Mouse (Mus musculus) heart, embryonic 12.5 days (tissue): ENCODE data around the gene Fkbp4. TPM values are rescaled to one million over a fixed set of nuclear protein-coding genes. Genes with fewer than 3 reads are reported as not detected.
A peak's percentile ranks its signal among the peaks of the same experiment; 100 is the strongest.

Experiments used
- ATAC-seq: fragments of 200-750 bp; cut with Nextera tagmentation; 2 replicates; pipeline ENCODE4 v1.8.0; 2017; ENCODE audit warnings: moderate TSS enrichment, moderate library complexity; ENCODE audit not compliant: insufficient number of reproducible peaks, low FRiP score
- H3K27ac ChIP-seq: fragments of 300-500 bp; sonication (generic); 2 replicates; pipeline ENCODE4 v1.5.1; 2016; ENCODE audit warnings: mild to moderate bottlenecking, moderate library complexity; ENCODE audit not compliant: poor library complexity, severe bottlenecking
- H3K27me3 ChIP-seq: fragments of 300-500 bp; sonication (generic); replicated peaks from 2 replicates; pipeline ENCODE4 v1.6.1; 2016; ENCODE audit warnings: mild to moderate bottlenecking, moderate library complexity
- H3K36me3 ChIP-seq: fragments of 300-500 bp; sonication (generic); 2 replicates; pipeline ENCODE4 v1.6.1; 2016; ENCODE audit warnings: mild to moderate bottlenecking, moderate library complexity
- H3K4me1 ChIP-seq: fragments of 300-500 bp; sonication (generic); replicated peaks from 2 replicates; pipeline ENCODE4 v1.6.1; 2016; ENCODE audit warnings: mild to moderate bottlenecking
- H3K4me2 ChIP-seq: fragments of 300-500 bp; sonication (generic); 2 replicates; pipeline ENCODE4 v1.6.1; 2016; ENCODE audit warnings: mild to moderate bottlenecking, moderate library complexity
- H3K4me3 ChIP-seq: fragments of 300-500 bp; sonication (generic); 2 replicates; pipeline ENCODE4 v1.5.1; 2016; ENCODE audit warnings: mild to moderate bottlenecking
- H3K9ac ChIP-seq: fragments of 300-500 bp; sonication (generic); 2 replicates; pipeline ENCODE4 v1.6.1; 2016; ENCODE audit warnings: mild to moderate bottlenecking, moderate library complexity
- H3K9me3 ChIP-seq: fragments of 300-500 bp; sonication (generic); replicated peaks from 2 replicates; pipeline ENCODE4 v1.6.1; 2016; ENCODE audit warnings: mild to moderate bottlenecking, moderate library complexity
- WGBS: fragments of 180-500 bp; shearing (Covaris S2); methylation state at CpG from one replicate; pipeline ENCODE4 v1.1.7; 2016; 5-methylcytosine and 5-hydroxymethylcytosine counted together
- polyA plus RNA-seq: library from polyadenylated mRNA; unstranded; fragments of >200 nt; fragmentation: Nextera tagmentation; extraction: Ambion mirVana; gene quantifications from 2 replicates; pipeline ENCODE4 v1.2.1, GENCODE M21; 2016

Fkbp4 gene
- polyA plus RNA-seq: 295 and 296 TPM in 2 replicates

DNA sequence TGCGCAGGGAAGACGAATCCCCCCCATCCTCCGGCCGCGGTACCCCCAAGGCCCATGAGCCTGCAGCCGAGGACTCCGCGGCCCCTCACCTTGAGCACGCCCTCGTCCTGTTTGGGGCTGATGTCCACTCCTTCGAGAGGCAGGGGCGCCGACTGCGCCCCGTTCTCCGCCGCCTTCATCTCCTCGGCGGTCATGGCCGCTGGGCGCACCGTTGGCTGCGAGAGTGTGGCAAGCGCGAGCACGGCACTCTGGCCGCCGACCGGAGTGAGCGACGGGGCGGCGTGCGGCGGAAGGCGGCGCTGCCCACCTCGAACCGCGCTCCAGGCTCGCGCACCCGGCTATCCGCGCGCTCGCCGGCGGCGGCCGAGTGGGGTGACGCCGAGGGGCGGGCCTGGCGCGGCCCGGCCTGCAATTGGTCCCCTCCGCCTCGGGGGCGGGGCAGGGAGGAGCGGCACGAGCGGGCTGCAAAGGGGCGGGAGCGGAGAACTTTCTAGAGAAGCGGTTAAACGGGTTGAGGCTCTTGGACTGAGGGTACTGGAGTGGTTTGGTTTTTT lies at the start of gene Fkbp4:
Fkbp4 (minus strand) TSS at position 361 of the 554 bp plus-strand sequence.
- peaks cover 37% of the 10 kb centered on the region for H3K4me1 ChIP-seq
- H3K36me3 ChIP-seq: peaks cover 22% of the 10 kb centered on the region
- peak within 1 kb of the TSS; percentile 83 for H3K4me2 ChIP-seq
- peak within 1 kb of the TSS; percentile 98 for H3K9ac ChIP-seq
- peak within 1 kb of the TSS; percentile 97 for H3K4me3 ChIP-seq
- H3K27me3 ChIP-seq: no peaks in the 10 kb centered on the region
- peak; percentile 96 for ATAC-seq
- H3K9me3 ChIP-seq: no peaks in the 10 kb centered on the region
- H3K27ac ChIP-seq: peak within 1 kb of the TSS; percentile 94
- WGBS: under 1% methylated on average over 67 of the region's 67 CpGs

- WGBS: 86% methylated on average over 11 of the region's 11 CpGs
- H3K9me3 ChIP-seq: 0 out of 2 replicates have a peak, but pooled peaks cover 4% of the 10 kb centered on the region
- ATAC-seq: no peak
- H3K27me3 ChIP-seq: no peaks in the 10 kb centered on the region
- no peak overlapping the region for H3K9ac ChIP-seq
- no peak overlapping the region for H3K27ac ChIP-seq
- H3K4me2 ChIP-seq: no peak overlapping the region
- H3K4me1 ChIP-seq: no peaks in the 10 kb centered on the region
- no peaks in the 10 kb centered on the region for H3K36me3 ChIP-seq
- no peak overlapping the region for H3K4me3 ChIP-seq
Observed at GRCm38 (mm10) chr6:128487736-128488135, 49.3 kb upstream of the Fkbp4 start.

GRCm38 (mm10) chr6:128479463-128480454 lies 41.3 kb upstream of the Fkbp4 start:
- H3K27me3 ChIP-seq: no peaks in the 10 kb centered on the region
- H3K4me1 ChIP-seq: peaks cover 3% of the 10 kb centered on the region; the same call in 1 of the 2 replicates
- H3K9ac ChIP-seq: no peak overlapping the region
- H3K27ac ChIP-seq: no peak overlapping the region
- peak overlapping the region; percentile 27 for H3K4me3 ChIP-seq
- WGBS: 17% methylated on average over 26 of the region's 26 CpGs
- H3K9me3 ChIP-seq: no peaks in the 10 kb centered on the region
- ATAC-seq: peak; percentile 85
- H3K36me3 ChIP-seq: no peaks in the 10 kb centered on the region
- H3K4me2 ChIP-seq: peak overlapping the region; percentile 59

- H3K27me3 ChIP-seq: no peaks in the 10 kb centered on the region
- no peak overlapping the region for H3K27ac ChIP-seq
- no peak overlapping the region for H3K4me3 ChIP-seq
- ATAC-seq: no peak
- H3K9ac ChIP-seq: no peak overlapping the region
- no peaks in the 10 kb centered on the region for H3K36me3 ChIP-seq
- H3K4me2 ChIP-seq: no peak overlapping the region
- 10% methylated on average over 4 of the region's 4 CpGs for WGBS
- H3K4me1 ChIP-seq: peaks cover 3% of the 10 kb centered on the region; the same call in 1 of the 2 replicates
- H3K9me3 ChIP-seq: no peaks in the 10 kb centered on the region
Observed at GRCm38 (mm10) chr6:128477495-128477894, 39.0 kb upstream of the Fkbp4 start.

- ATAC-seq: no peak
- H3K9me3 ChIP-seq: no peaks in the 10 kb centered on the region
- no peaks in the 10 kb centered on the region for H3K36me3 ChIP-seq
- 0 out of 2 replicates have a peak, but pooled peaks cover 6% of the 10 kb centered on the region for H3K4me1 ChIP-seq
- no peak overlapping the region for H3K4me3 ChIP-seq
- no peaks in the 10 kb centered on the region for H3K27me3 ChIP-seq
- H3K9ac ChIP-seq: no peak overlapping the region
- WGBS: 75% methylated on average over 6 of the region's 6 CpGs
- no peak overlapping the region for H3K27ac ChIP-seq
- no peak overlapping the region for H3K4me2 ChIP-seq
Observed at GRCm38 (mm10) chr6:128474112-128474511, 35.6 kb upstream of the Fkbp4 start.

DNA sequence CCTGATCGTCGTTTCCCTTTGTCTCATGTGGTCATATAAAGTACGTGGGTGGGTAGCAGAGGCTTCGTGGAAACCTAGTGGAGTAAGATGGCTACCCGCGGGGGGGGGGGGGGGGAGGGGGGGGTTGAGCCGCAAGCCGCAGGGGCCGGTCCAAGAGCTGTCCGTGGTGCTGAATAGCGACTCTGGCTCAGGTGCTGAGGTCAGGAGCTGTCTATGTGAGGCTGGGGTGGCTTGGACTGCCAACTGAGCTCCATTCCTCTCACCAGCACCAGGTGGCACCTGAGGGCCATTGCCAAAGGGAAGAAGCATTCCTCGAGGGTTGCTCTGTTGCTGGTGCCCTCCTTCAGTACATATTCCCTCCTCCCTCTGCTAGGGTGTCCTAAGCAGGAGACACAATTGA lies 31.0 kb upstream of the Fkbp4 start:
- no peak for ATAC-seq
- Histone ChIP-seq H3K9me3 (no peaks in the 10 kb centered on the region), H3K36me3 (no peaks in the 10 kb centered on the region), H3K4me2 (peak overlapping the region; percentile 51), H3K4me3 (peak overlapping the region; percentile 20; the same call in 1 of the 2 replicates), H3K27ac (no peak overlapping the region), H3K4me1 (0 out of 2 replicates have a peak, but pooled peaks cover 7% of the 10 kb centered on the region), H3K9ac (no peak overlapping the region), H3K27me3 (no peaks in the 10 kb centered on the region)
- WGBS: 6% methylated on average over 12 of the region's 12 CpGs

GRCm38 (mm10) chr6:128467298-128467697 lies 28.8 kb upstream of the Fkbp4 start:
- Histone ChIP-seq H3K27me3 (no peaks in the 10 kb centered on the region), H3K4me3 (no peak overlapping the region), H3K4me2 (no peak overlapping the region), H3K9ac (no peak overlapping the region), H3K36me3 (no peaks in the 10 kb centered on the region), H3K27ac (no peak overlapping the region), H3K9me3 (peaks cover 7% of the 10 kb centered on the region), H3K4me1 (0 out of 2 replicates have a peak, but pooled peaks cover 7% of the 10 kb centered on the region)
- no peak for ATAC-seq
- WGBS: 36% methylated on average over 2 of the region's 2 CpGs

- H3K27me3 ChIP-seq: no peaks in the 10 kb centered on the region
- no peak for ATAC-seq
- H3K36me3 ChIP-seq: no peaks in the 10 kb centered on the region
- H3K4me3 ChIP-seq: no peak overlapping the region
- 0 out of 2 replicates have a peak, but pooled peaks cover 7% of the 10 kb centered on the region for H3K4me1 ChIP-seq
- no peak overlapping the region for H3K9ac ChIP-seq
- 45% methylated on average over 3 of the region's 3 CpGs for WGBS
- no peak overlapping the region for H3K27ac ChIP-seq
- H3K4me2 ChIP-seq: no peak overlapping the region
- peaks cover 7% of the 10 kb centered on the region for H3K9me3 ChIP-seq
Observed at GRCm38 (mm10) chr6:128466563-128466962, 28.1 kb upstream of the Fkbp4 start.

DNA sequence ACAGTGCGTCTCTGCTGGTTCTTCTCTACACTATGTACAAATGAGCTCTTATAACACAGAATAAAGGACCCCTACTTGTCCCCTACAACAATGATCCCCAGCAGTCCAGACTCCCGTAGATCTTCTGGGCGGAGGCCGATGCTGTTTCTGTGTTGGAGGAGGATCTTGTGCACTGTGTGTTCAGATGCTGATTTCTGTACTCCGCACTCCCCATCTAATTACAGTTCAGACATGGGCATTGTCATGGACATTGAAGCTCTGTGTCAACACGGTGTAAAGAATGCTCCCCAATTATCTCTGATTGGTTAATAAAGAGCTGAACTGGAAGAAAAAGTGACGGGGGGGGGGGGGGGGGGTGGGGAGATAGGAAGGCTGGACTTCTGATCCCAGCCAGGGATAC lies 27.6 kb upstream of the Fkbp4 start:
- no peak overlapping the region for H3K27ac ChIP-seq
- no peak overlapping the region for H3K4me3 ChIP-seq
- WGBS: 68% methylated on average over 6 of the region's 7 CpGs
- no peaks in the 10 kb centered on the region for H3K36me3 ChIP-seq
- 0 out of 2 replicates have a peak, but pooled peaks cover 7% of the 10 kb centered on the region for H3K4me1 ChIP-seq
- no peaks in the 10 kb centered on the region for H3K27me3 ChIP-seq
- H3K9ac ChIP-seq: no peak overlapping the region
- no peak overlapping the region for H3K4me2 ChIP-seq
- ATAC-seq: no peak
- H3K9me3 ChIP-seq: peaks cover 7% of the 10 kb centered on the region

GRCm38 (mm10) chr6:128464996-128465395 lies 26.5 kb upstream of the Fkbp4 start:
- 74% methylated on average over 4 of the region's 4 CpGs for WGBS
- peaks cover 7% of the 10 kb centered on the region for H3K9me3 ChIP-seq

DNA sequence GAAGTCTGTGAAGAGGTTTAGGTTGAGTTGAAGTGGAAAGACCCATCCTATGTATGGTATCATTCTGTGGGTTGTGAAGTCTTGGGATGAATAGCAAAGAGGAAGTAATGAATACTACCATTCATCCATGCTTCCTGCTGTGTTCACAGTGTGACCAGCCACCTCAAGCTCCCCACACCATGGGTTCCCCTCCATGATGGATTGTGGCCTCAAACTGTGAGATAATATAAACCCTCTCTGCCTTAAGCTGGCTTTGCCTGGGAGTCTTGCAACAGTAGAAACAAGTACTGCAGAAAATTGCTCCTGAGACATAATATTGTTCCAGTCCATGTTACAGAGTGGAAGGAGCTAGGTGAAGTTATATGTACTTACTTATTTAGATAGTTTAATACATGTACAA lies 23.1 kb upstream of the Fkbp4 start:
- no peaks in the 10 kb centered on the region for H3K4me1 ChIP-seq

More at GRCm38 (mm10) chr6:128464996-128465395, 26.5 kb upstream of the Fkbp4 start:
- Histone ChIP-seq H3K4me1 (0 out of 2 replicates have a peak, but pooled peaks cover 7% of the 10 kb centered on the region), H3K4me2 (no peak overlapping the region), H3K27me3 (no peaks in the 10 kb centered on the region), H3K36me3 (no peaks in the 10 kb centered on the region), H3K27ac (no peak overlapping the region), H3K4me3 (no peak overlapping the region), H3K9ac (no peak overlapping the region)
- ATAC-seq: no peak

More for the DNA sequence above, 23.1 kb upstream of the Fkbp4 start:
- H3K9me3 ChIP-seq: peaks cover 7% of the 10 kb centered on the region
- H3K27ac ChIP-seq: no peak overlapping the region
- H3K4me3 ChIP-seq: no peak overlapping the region
- ATAC-seq: no peak
- no peak overlapping the region for H3K4me2 ChIP-seq
- no peak overlapping the region for H3K9ac ChIP-seq
- no peaks in the 10 kb centered on the region for H3K36me3 ChIP-seq
- no peaks in the 10 kb centered on the region for H3K27me3 ChIP-seq
